Mouse (Mus musculus): Measurements from ENCODE around the gene Phf20. TPM values are rescaled to one million over a fixed set of nuclear protein-coding genes. Genes with fewer than 3 reads are reported as not detected.

Phf20 gene
- polyA plus RNA-seq, 1 experiment = 21.2 TPM

DNA sequence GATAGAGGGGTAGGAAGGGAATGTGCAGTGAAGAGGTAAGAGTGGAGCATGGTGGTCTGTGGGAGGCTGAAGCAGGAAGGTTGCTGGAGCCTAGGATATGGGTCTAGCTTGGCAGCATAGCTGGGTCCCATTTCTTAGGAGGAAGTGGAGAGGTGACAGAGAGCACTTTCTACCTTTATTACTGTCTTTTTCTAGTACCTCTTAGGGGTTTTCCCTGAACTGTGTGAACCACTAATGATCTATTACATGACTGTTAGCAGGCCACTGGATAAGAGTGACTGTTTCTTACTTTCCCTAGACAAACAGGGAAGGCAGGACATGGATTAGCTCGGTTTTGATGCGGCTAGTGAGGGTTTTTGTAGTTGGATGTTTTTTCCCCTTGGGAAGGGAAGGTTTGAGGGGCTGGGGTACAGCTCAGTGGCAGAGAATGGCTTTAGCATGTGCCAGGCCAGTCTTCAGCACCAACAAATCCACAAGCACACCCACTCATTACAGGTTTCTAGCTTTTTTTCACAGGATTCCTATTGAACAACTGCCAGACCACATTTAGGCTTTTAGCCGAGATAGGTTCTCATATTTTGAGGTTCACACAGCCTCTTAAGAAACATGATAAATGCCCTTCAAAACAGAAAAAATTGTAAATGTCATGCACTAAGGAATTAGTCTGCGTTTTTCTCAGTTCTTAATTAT lies 67.1 kb downstream of the Phf20 start:
- no peak for DNase-seq (ENCODE audit: low read depth)

DNA sequence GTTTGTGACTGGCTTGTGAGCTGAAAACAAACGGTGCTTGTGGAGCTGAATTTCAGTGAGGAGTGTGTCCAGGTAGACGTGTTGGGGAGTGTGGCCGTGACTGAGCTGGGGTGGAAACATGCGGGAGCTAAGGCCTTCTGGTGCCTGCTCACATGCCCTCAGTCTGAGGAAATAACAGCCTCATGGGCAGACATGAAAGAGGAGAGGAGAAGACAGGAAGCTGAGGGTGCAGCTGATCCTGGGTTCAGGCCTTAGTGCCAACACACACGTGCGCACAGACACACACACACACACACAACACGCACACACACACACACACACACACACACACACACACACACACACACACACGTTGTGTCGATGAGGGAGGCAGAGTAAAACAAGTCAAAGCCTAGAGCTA lies 71.4 kb downstream of the Phf20 start:
- no peak for DNase-seq (ENCODE audit: low read depth)

DNA sequence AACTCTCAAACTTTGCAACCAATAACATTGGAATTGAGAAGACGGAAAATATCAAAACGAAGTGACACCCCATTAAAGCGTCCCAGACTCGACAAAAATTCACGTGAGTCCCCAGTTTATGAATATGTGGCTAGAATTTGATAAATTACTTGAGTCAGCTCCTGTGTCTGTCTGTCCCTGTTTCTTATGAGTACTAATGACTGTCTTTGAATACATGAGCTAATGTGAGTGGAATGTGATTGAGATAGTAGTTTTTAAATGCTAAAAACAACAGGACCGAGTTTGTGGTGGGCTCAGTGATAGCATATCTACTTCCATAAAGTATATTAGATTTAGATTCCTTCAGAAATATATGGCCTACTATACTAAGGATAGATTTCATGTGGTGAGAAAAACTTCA lies 76.3 kb downstream of the Phf20 start:
- no peak for DNase-seq (ENCODE audit: low read depth)

DNA sequence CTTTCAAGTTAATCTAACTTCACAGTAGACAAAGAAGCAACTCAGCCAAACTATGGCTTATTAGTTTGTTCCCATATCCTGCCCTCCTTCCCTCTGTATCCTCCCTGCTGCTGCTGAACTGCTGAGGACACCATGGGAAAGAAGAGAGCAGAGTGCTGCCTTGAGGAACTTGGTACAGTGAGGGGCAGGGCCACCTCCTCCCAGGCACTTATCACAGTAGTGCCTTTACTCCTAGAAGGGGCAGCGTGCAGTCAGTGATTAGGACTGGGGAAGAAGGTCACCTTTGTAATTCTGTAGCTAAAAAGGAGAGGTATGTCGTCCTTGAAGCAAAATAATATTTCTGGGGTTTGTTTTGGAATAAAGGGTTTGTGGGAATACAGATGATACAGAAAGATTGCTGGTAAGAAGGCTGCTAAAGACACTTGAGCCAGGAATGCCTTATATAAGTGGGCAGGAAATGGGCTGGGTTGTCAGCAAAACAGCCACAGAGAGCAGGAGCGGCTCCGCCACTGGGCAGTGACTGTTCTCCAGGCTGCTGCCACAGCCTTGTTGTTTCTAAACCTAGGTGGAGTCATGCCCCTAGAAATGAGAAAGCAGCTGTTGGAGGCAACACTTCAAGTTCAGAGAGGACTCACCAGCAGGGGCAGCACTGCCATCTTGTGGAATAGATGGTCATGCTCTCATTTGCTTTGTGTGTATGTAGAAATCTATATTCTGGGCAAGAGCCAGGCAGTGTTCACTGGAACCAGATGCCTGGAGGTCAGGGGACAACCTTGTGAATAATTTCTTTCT lies 82.2 kb downstream of the Phf20 start:
- DNase-seq (ENCODE audit: low read depth) = peak; percentile 50

DNA sequence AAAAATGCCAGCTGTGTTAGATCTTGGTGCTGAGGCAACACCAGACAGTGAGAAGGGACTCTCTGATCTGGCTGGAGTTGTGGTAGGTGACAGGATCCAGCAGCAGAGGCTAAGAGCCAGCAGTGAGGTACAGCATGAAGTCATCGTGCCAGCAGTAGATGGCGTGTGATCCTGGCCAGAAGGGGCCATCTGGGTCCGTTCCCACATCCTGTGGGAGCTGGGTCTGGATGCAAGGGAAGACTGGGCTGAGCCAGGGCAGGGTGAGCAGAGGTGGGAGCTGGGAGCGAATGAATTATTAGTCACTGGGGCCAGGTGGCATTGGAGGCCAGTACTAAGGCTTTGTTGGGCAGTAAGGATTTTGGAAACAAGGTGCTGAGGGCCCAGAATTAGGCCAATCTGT lies 85.0 kb downstream of the Phf20 start:
- DNase-seq (ENCODE audit: low read depth) = no peak

DNA sequence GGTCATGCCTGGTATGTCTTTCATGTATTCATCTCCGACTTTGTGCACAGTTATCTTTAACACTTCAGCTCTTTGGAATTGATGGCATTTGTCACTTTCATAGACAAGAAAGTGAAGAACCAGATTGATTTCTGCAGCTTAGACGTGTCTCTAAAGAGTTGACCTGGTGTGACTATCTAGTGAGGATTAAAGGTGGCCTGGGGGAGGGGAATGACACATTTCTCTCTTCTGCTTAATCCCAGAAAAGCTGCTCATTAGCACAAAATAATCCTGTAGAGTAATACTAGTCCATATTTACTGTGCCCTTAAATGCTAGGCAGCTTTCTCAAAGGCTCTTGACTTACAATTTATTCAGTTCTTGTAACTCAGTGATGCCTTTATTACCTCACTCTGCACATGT lies 88.9 kb downstream of the Phf20 start:
- DNase-seq (ENCODE audit: low read depth) = no peak

DNA sequence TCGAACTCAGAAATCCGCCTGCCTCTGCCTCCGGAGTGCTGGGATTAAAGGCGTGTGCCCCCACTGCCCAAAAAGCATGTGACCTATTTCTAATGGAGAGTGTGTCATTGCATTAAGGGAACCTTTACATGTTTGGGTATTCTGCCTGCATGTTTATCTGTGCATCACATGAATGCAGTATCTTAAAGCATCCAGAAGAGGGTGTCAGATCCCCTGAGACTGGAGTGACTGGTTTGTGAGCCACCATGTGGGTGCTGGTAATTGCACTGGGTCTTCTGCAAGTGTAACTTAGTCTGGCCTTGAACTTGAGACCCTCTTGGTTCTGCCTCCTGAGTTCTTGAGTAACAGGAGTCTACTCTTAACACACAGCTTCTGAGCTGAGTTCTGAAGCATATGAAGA lies 90.5 kb downstream of the Phf20 start:
- DNase-seq (ENCODE audit: low read depth) = no peak

DNA sequence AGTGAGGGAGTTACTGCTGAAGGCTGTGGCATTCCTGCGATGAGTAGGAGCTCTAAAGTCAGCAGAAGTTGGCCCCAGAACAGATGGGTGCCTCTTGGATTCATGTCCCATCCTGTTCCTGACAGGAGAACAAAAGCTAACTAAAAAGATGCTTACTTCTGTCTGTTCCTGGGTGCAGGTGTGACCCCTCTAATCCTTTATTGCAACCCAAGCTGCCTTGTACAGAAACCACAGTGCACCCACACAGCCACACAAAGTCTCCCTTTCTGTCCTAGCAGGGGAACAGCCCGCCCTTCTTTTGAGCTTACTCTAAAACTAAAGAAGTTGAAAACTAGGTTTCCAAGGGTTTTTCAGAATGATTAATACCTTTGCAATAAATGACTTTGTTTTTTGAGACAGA lies 92.0 kb downstream of the Phf20 start:
- no peak for DNase-seq (ENCODE audit: low read depth)

DNA sequence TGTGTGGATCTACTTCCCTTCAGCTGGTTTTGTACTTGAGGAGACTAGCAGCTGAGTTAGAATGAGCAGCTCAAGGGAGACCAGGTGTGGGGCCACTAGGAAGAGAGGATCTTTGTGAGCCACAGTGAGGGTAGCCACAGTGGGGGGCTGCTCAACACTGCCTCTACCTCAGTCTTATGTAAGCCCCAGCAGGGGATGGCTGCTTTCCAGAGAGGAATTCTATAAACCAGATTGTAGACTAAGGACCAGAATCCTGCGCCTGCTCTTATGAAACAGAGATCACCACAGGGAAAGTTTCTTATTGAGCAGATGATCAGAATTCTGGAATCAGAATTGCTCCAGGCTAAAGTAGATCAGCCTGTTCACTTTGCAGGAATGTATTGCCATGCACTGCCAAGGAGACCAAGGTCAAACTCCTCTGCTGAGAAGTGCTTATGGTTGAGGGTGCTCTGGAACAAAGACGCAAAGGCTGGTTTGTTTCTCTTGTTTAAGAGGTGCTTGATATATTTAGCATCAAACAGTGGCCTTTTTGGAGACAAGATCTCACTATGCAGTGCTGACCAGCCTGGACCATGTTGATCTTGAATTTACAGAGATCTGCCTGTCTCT lies 93.4 kb downstream of the Phf20 start:
- no peak for DNase-seq (ENCODE audit: low read depth)

DNA sequence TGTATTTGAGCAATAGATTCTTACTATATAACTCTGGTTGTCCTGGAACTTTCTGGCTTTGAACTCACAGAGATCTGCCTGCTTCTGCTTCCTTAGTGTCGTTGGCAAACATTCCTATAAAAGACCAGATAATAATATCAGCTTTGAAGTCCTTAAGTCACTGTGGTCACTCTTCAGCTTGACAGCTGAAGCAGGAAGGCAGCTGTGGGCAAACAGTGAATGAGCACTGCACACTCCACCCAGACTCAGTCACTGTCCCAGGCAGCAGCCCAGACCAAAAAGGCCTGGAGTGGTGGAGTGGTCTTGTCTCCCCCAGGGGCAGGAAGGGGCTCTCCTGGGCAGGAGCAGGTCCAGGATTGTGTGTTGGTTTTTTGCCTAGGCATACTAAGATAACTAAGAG lies 95.7 kb downstream of the Phf20 start:
- no peak for DNase-seq (ENCODE audit: low read depth)

DNA sequence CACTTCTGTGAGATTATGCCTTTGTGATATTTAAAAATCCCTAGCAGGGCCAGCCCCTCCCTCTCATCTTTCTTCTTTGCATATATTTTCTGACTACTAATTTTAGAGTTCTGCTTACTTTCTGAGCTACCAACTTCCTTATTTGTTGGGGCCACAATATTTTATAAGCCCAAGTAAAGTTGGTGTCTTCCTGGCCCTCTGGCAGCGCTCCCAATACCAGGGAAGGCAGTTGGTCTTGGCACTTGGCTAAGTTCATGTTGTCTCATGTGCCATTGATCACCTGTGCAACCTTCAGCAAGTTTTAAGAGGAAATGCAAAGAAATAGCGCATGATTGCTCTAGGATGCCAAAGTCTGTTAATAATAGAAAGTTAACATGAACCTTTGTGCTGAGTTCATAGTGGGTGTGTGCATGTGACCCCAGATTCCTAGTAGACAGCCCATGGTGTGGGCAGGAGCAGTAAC lies 99.4 kb downstream of the Phf20 start:
- DNase-seq (ENCODE audit: low read depth) = no peak

DNA sequence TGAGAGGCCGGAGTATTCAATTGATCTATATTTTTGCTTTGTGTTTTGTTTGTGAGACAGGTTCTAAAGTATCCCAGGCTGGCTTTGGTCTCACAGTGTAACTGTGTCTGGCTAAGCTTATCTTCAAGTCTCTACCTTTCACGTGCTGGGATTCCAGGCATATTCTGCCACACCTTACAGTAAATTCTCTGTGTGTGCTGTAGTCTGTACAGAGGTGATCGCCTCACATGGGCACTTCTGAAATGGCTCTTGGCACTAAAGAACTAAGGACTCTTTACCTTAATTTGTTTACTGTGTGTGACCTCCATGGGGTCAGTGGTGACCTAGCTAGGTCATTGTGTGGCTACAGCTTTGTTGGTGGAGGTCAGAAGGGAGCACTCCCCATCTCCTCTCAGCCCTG lies 99.9 kb downstream of the Phf20 start:
- DNase-seq (ENCODE audit: low read depth) = no peak

DNA sequence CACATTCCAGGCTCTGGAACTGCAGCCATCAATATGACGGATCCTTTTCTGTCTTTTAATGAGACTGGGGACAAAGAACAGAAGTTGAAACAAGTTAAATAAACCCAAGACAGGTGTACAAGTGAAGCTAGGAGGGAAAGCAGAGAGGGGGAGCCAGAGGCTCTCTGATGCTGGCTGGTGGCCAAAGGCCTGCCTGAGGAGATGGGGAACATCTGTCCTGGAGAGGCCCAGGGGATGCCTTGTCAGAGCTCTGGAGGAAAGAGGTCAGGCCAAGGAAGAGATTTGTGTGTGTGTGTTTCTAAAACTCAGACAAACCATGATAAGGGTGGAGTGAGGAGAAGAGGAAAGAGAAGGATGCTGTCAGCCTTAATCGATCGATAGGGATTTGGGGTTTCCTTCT lies 101.4 kb downstream of the Phf20 start:
- DNase-seq (ENCODE audit: low read depth) = no peak

DNA sequence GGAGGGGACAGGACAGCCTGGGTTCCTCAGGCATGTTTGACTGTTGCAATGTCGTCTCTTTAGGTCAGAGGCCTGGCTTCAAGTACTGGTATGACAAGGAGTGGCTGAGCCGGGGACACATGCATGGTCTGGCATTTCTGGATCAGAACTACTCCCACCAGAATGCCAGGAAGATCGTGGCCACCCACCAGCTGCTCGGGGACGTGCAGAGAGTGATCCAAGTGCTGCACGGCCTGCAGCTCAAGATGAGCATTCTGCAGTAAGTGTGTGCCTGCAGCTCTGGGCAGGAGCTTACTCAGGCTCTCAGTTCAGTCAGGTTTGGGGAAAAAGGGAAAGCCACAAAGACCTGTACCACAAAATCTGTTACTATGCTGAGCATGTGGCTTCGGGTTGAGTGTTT lies 102.2 kb downstream of the Phf20 start:
- no peak for DNase-seq (ENCODE audit: low read depth)

DNA sequence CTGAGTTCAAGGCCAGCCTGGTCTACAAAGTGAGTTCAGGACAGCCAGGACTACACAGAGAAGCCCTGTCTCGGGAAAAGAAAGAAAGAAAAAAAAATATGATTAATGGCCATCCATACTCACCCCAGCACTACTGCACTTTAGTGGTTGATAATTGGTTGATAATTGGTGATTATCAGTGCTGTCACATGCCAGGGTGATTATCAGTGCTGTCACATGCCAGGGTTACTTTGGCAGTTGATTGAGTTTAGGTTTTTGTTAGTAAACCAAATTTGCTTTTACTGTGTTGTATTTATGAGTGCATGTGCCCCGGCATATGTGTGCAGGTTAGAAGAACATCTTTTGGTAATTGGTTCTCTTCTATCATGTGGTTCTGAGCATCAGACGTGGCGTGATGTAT lies 105.8 kb downstream of the Phf20 start:
- DNase-seq (ENCODE audit: low read depth) = no peak

DNA sequence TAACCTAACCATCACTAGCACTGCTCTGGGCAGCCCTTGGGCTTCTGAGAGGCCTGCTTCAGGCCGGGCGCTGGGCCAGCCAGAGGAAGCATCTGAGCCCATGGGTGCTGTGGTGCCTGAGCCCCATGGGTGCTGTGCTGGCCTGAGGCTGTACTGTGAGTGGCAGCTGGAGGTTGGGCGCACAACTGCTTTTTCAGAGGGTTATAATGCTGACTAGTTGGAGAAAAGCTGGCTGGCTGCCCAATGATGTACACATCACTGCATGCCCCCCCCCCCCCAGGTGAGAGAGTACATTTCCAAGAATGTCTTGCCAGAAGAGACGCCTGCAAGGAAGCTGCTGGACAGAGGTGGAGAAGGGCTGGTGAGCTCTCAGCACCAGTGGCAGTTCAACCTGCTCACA lies 108.1 kb downstream of the Phf20 start:
- DNase-seq (ENCODE audit: low read depth) = no peak

DNA sequence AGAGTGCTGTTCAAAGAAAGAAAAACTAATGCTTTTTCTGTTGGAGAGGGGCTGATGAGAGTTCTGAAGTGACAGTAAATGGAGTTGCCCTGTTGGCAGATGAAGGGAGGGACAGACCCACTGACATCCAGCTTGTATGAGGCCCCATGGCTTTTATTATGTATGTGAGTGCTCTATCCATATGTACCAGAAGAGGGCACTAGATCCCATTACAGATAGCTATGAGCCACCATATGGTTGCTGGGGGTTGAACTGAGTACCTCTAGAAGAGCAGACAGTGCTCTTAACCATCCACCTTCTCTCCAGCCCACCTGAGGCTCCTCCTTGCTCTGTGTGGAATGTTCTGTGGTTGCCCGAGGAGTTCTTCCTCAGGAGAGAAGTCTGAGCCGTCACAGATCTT lies 109.6 kb downstream of the Phf20 start:
- no peak for DNase-seq (ENCODE audit: low read depth)

DNA sequence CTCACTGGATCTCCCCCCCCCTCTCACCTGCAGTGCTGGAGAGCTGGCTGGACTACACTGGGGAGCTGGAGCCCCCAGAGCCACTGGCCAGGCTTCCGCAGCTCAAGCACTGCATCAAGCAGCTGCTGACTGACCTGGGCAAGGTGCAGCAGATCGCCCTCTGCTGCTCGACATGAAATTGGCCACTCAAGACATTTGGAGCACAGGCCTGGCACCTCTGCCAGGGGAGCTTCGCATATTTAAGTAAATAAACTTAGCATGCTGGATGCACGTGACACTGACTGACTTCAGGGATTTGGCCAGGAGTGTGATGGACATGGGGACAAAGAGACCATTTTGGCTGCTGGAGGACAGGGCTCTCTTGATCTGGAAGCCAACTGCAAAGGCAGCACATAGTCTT lies 111.0 kb downstream of the Phf20 start:
- no peak for DNase-seq (ENCODE audit: low read depth)

DNA sequence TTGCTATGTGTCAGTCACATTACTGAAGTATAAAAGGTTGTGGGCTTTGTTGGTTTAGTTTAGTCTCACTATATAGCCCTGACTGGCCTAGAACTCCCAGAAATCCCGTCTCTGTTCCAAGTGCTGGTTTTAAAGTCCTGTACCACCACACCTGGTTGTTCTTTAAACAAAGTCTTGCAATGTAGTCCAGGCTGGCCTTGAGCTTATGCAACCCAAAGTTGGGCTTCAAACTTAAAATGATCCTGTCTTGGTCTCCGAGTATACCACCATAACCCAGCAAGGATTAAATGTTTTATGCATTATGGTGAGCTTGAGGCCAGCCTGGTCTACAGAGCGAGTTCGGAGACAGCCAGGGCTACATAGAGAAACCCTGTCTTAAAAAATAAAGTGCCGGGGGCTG lies 113.7 kb downstream of the Phf20 start:
- no peak for DNase-seq (ENCODE audit: low read depth)

DNA sequence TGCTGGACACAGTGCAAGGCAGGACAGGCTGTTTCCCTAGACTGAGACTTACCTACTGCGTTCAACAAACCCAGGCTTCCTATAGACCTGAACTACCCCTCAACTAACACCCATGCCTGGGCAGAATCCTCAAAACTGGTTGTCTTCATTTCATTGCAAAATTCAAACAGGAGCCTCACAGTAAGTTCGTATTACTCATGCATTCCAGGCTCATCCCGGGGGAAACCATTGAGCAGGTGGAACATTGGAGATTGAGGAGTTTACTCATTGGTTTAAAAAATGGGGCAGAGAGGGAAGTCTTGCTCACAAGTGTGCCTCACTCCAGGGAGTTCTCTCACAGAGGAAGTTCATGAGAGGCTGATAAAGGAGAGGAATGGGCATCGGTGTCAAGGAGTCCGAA lies 114.2 kb downstream of the Phf20 start:
- no peak for DNase-seq (ENCODE audit: low read depth)

DNA sequence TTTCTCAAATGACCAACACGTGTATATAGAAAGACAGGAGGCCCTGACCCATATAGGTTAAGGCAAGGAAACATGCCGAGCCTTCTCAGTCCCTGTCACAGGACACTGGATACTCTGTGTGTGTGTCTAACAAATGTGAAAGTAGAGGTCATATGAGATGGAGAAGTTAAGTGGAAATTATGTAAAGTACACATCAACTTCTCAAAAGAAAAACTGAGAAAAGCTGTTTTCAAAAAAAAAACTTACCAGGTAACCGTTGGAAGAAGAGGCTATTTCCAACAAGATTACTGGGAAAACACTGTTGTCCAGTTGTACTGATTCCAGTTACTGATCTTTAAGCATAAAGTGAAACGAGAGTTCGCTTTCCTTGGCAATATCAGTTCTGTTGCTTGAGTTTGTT lies 114.7 kb downstream of the Phf20 start:
- DNase-seq (ENCODE audit: low read depth) = no peak

DNA sequence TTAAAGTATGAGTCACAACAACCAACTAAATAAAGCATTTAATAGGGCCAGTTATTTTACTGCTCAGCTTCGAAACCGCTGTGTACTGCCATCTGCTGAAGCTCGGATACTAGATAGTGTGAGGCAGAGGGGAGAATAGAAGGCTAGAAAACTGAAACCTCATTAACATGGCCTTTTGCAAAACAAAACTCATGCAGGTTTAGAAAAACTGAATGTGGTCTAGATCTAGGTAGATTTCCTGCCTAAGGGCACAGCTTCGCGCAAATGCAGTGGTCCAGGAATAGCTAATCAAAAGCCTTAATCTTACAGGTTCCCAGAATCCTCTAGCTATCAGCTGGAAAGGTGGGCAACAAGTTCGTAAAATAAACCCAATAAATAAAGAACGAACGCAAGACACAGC lies 115.2 kb downstream of the Phf20 start:
- DNase-seq (ENCODE audit: low read depth) = no peak

DNA sequence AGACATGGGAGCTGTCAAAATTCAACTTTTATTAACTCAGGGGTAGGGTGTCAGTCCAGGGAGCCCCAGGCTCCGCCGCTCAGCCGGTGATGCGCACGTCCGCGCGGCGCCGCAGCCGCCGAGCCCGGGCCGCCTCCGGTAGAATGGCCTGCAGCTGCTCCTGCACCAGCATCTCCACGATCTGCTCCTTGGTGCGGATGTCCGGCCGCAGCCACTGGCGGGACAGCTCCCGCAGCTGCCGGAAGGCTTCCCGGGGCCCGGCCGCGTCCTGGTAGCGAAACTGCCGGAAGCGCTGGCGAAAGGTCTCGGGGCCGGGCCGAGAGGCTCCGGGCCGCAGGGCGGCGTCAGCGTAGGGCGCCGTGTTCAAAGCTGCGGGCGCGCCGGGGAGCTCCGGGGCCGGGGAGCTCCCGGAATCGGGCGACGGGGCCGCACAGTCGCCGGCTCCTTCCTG lies 115.6 kb downstream of the Phf20 start:
- DNase-seq (ENCODE audit: low read depth) = no peak
